Mouse (Mus musculus): ENCODE measurements at regions not wholly inside any gene's neighbourhood (a gene's known extent, or its start where the extent isn't known, plus 50 kb on each side); places are given as distances from the start of the nearest gene placed in this dataset.
A peak's percentile ranks its signal among the peaks of the same experiment; 100 is the strongest.

- Histone ChIP-seq H3K27ac (replicated peaks) (no peak overlapping the region), H3K9me3 (no peaks in the 10 kb centered on the region), H3K4me2 (replicated peaks) (no peak overlapping the region), H3K4me3 (no peak overlapping the region), H3K27me3 (no peaks in the 10 kb centered on the region), H3K36me3 (no peaks in the 10 kb centered on the region), H3K4me1 (no peaks in the 10 kb centered on the region), H3K9ac (replicated peaks) (no peak overlapping the region)
- no peak for ATAC-seq (replicated peaks)
- WGBS = 68% methylated on average over 6 of the region's 6 CpGs
Measured at GRCm38 (mm10) chr2:9564487-9565043, 316.5 kb upstream of the 4930412O13Rik start.

GRCm38 (mm10) chr2:9569220-9569619 lies 311.8 kb upstream of the 4930412O13Rik start:
- ATAC-seq (replicated peaks) = no peak
- Histone ChIP-seq H3K9ac (replicated peaks) (no peak overlapping the region), H3K4me3 (no peak overlapping the region), H3K27me3 (no peaks in the 10 kb centered on the region), H3K27ac (replicated peaks) (no peak overlapping the region), H3K9me3 (no peaks in the 10 kb centered on the region), H3K36me3 (no peaks in the 10 kb centered on the region), H3K4me1 (peaks cover 2% of the 10 kb centered on the region), H3K4me2 (replicated peaks) (no peak overlapping the region)
- WGBS = 60% methylated on average over 4 of the region's 4 CpGs

GRCm38 (mm10) chr2:9574196-9574595 lies 306.9 kb upstream of the 4930412O13Rik start:
- Histone ChIP-seq H3K4me1 (peaks cover 6% of the 10 kb centered on the region), H3K4me3 (no peak overlapping the region), H3K9me3 (no peaks in the 10 kb centered on the region), H3K27me3 (no peaks in the 10 kb centered on the region), H3K4me2 (replicated peaks) (peak overlapping the region; percentile 27), H3K9ac (replicated peaks) (no peak overlapping the region), H3K27ac (replicated peaks) (no peak overlapping the region), H3K36me3 (no peaks in the 10 kb centered on the region)
- 11% methylated on average over 6 of the region's 6 CpGs for WGBS
- ATAC-seq (replicated peaks) = peak; percentile 94

GRCm38 (mm10) chr2:9574651-9575050 lies 306.4 kb upstream of the 4930412O13Rik start:
- ATAC-seq (replicated peaks) = peak; percentile 20; the same call in 1 of the 2 replicates
- Histone ChIP-seq H3K4me3 (no peak overlapping the region), H3K27ac (replicated peaks) (no peak overlapping the region), H3K27me3 (no peaks in the 10 kb centered on the region), H3K9ac (replicated peaks) (no peak overlapping the region), H3K9me3 (no peaks in the 10 kb centered on the region), H3K4me1 (peaks cover 6% of the 10 kb centered on the region), H3K36me3 (no peaks in the 10 kb centered on the region), H3K4me2 (replicated peaks) (peak overlapping the region; percentile 27; the same call in 1 of the 2 replicates)
- 61% methylated on average over 5 of the region's 5 CpGs for WGBS

- H3K9me3 ChIP-seq = no peaks in the 10 kb centered on the region
- WGBS = 87% methylated on average over 4 of the region's 4 CpGs
- H3K9ac ChIP-seq (replicated peaks) = no peak overlapping the region
- H3K4me1 ChIP-seq = peaks cover 6% of the 10 kb centered on the region
- no peak overlapping the region for H3K27ac ChIP-seq (replicated peaks)
- no peak overlapping the region for H3K4me2 ChIP-seq (replicated peaks)
- H3K27me3 ChIP-seq = no peaks in the 10 kb centered on the region
- H3K36me3 ChIP-seq = no peaks in the 10 kb centered on the region
- H3K4me3 ChIP-seq = no peak overlapping the region
- ATAC-seq (replicated peaks) = no peak
Measured at GRCm38 (mm10) chr2:9577868-9578267, 303.2 kb upstream of the 4930412O13Rik start.

- Histone ChIP-seq H3K4me1 (no peaks in the 10 kb centered on the region), H3K9ac (replicated peaks) (no peak overlapping the region), H3K27ac (replicated peaks) (no peak overlapping the region), H3K4me3 (no peak overlapping the region), H3K27me3 (no peaks in the 10 kb centered on the region), H3K36me3 (no peaks in the 10 kb centered on the region), H3K9me3 (no peaks in the 10 kb centered on the region), H3K4me2 (replicated peaks) (no peak overlapping the region)
- 94% methylated on average over 3 of the region's 3 CpGs for WGBS
- no peak for ATAC-seq (replicated peaks)
Measured at GRCm38 (mm10) chr2:9587389-9587788, 293.7 kb upstream of the 4930412O13Rik start.

GRCm38 (mm10) chr2:9589200-9589599 lies 291.9 kb upstream of the 4930412O13Rik start:
- ATAC-seq (replicated peaks) = no peak
- H3K27me3 ChIP-seq = no peaks in the 10 kb centered on the region
- H3K36me3 ChIP-seq = no peaks in the 10 kb centered on the region
- no peak overlapping the region for H3K4me3 ChIP-seq
- H3K9ac ChIP-seq (replicated peaks) = no peak overlapping the region
- no peaks in the 10 kb centered on the region for H3K9me3 ChIP-seq
- H3K4me1 ChIP-seq = no peaks in the 10 kb centered on the region
- no peak overlapping the region for H3K27ac ChIP-seq (replicated peaks)
- no peak overlapping the region for H3K4me2 ChIP-seq (replicated peaks)

GRCm38 (mm10) chr2:9592531-9592930 lies 288.5 kb upstream of the 4930412O13Rik start:
- Histone ChIP-seq H3K27me3 (no peaks in the 10 kb centered on the region), H3K4me2 (replicated peaks) (no peak overlapping the region), H3K27ac (replicated peaks) (no peak overlapping the region), H3K9me3 (no peaks in the 10 kb centered on the region), H3K4me3 (no peak overlapping the region), H3K9ac (replicated peaks) (no peak overlapping the region), H3K4me1 (no peaks in the 10 kb centered on the region), H3K36me3 (no peaks in the 10 kb centered on the region)
- no peak for ATAC-seq (replicated peaks)
- 83% methylated on average over 1 of the region's 1 CpGs for WGBS

- Histone ChIP-seq H3K36me3 (no peaks in the 10 kb centered on the region), H3K4me2 (replicated peaks) (no peak overlapping the region), H3K27ac (replicated peaks) (no peak overlapping the region), H3K9me3 (no peaks in the 10 kb centered on the region), H3K4me1 (no peaks in the 10 kb centered on the region), H3K9ac (replicated peaks) (no peak overlapping the region), H3K4me3 (no peak overlapping the region), H3K27me3 (no peaks in the 10 kb centered on the region)
- no peak for ATAC-seq (replicated peaks)
- 47% methylated on average over 10 of the region's 10 CpGs for WGBS
Measured at GRCm38 (mm10) chr2:9593931-9594330, 287.1 kb upstream of the 4930412O13Rik start.

- H3K27me3 ChIP-seq = no peaks in the 10 kb centered on the region
- WGBS = 74% methylated on average over 8 of the region's 8 CpGs
- no peak overlapping the region for H3K27ac ChIP-seq (replicated peaks)
Measured at GRCm38 (mm10) chr2:9595236-9595850, 285.7 kb upstream of the 4930412O13Rik start.

GRCm38 (mm10) chr2:9596135-9596534 lies 284.9 kb upstream of the 4930412O13Rik start:
- H3K9ac ChIP-seq (replicated peaks) = no peak overlapping the region
- 80% methylated on average over 12 of the region's 12 CpGs for WGBS
- H3K4me2 ChIP-seq (replicated peaks) = no peak overlapping the region
- no peaks in the 10 kb centered on the region for H3K27me3 ChIP-seq
- H3K27ac ChIP-seq (replicated peaks) = no peak overlapping the region
- H3K4me3 ChIP-seq = no peak overlapping the region
- no peaks in the 10 kb centered on the region for H3K36me3 ChIP-seq
- ATAC-seq (replicated peaks) = no peak
- H3K4me1 ChIP-seq = no peaks in the 10 kb centered on the region
- no peaks in the 10 kb centered on the region for H3K9me3 ChIP-seq

More at GRCm38 (mm10) chr2:9595236-9595850, 285.7 kb upstream of the 4930412O13Rik start:
- Histone ChIP-seq H3K4me2 (replicated peaks) (no peak overlapping the region), H3K36me3 (no peaks in the 10 kb centered on the region), H3K4me3 (no peak overlapping the region), H3K4me1 (no peaks in the 10 kb centered on the region), H3K9me3 (no peaks in the 10 kb centered on the region), H3K9ac (replicated peaks) (no peak overlapping the region)
- no peak for ATAC-seq (replicated peaks)

GRCm38 (mm10) chr2:9604984-9605383 lies 276.1 kb upstream of the 4930412O13Rik start:
- Histone ChIP-seq H3K4me2 (replicated peaks) (no peak overlapping the region), H3K9me3 (no peaks in the 10 kb centered on the region), H3K36me3 (no peaks in the 10 kb centered on the region), H3K27ac (replicated peaks) (no peak overlapping the region), H3K27me3 (0 out of 2 replicates have a peak, but pooled peaks cover 3% of the 10 kb centered on the region), H3K4me3 (no peak overlapping the region), H3K9ac (replicated peaks) (no peak overlapping the region), H3K4me1 (peaks cover 6% of the 10 kb centered on the region; the same call in 1 of the 2 replicates)
- 53% methylated on average over 6 of the region's 6 CpGs for WGBS
- ATAC-seq (replicated peaks) = no peak

- H3K9me3 ChIP-seq = no peaks in the 10 kb centered on the region
- 80% methylated on average over 2 of the region's 2 CpGs for WGBS
- no peak overlapping the region for H3K4me3 ChIP-seq
- H3K27me3 ChIP-seq = 0 out of 2 replicates have a peak, but pooled peaks cover 3% of the 10 kb centered on the region
- no peak overlapping the region for H3K27ac ChIP-seq (replicated peaks)
- no peak overlapping the region for H3K4me2 ChIP-seq (replicated peaks)
- ATAC-seq (replicated peaks) = no peak
- H3K36me3 ChIP-seq = no peaks in the 10 kb centered on the region
- peaks cover 6% of the 10 kb centered on the region; the same call in 1 of the 2 replicates for H3K4me1 ChIP-seq
- no peak overlapping the region for H3K9ac ChIP-seq (replicated peaks)
Measured at GRCm38 (mm10) chr2:9607547-9607946, 273.5 kb upstream of the 4930412O13Rik start.

All from forebrain, embryonic 15.5 days (tissue).